ENCODE assay signal across 16 mouse cellular contexts in the genomic region with DNA sequence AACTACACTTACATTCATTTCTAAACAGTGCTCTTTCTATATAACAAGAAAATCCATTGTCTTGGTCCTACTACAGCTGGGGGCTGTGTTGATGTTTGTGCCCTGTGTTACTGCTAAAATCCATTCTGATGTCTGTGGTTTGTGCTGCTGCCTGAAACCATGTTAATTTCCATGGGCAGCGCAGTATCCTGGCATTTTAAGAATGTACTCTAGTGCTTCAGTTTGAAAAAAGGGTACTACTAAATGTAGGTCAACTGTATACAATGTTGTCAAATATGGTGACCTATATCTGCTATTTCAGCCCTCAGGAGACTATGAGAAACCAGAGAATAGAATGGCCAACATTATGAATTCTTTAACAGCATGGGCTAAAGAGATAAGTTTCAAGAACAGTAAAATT.
"Had no signal": no experiment of that assay in that cellular context is flagged by ENCODE, and none has a peak within 500 bp of the region (broad histone marks: within the 10 kb centered on the region; RNA-seq: fewer than 3 reads in every experiment).

No protein-coding gene starts in this region.

- DNase-seq: right cerebral cortex, adult 18-20 months; right cerebral cortex, postnatal 14 days; right cerebral cortex, postnatal 25 days; right cerebral cortex, postnatal 4 days; spleen, adult 18-20 months; thymus, adult 18-20 months; thymus, adult 2 months; thymus, postnatal 14 days; thymus, postnatal 25 days; thymus, postnatal 36 days; thymus, postnatal 4 days had no signal

- H3K4me3 ChIP-seq: neural tube, embryonic 12.5 days; neural tube, embryonic 13.5 days; neural tube, embryonic 15.5 days; stomach, embryonic 15.5 days had no signal

- H3K9me3 ChIP-seq: neural tube, embryonic 12.5 days; neural tube, embryonic 13.5 days; neural tube, embryonic 15.5 days; stomach, embryonic 15.5 days had no signal

- H3K9ac ChIP-seq: neural tube, embryonic 12.5 days; neural tube, embryonic 13.5 days; neural tube, embryonic 15.5 days; stomach, embryonic 15.5 days had no signal

- H3K27me3 ChIP-seq: neural tube, embryonic 12.5 days; neural tube, embryonic 13.5 days; neural tube, embryonic 15.5 days; stomach, embryonic 15.5 days had no signal

- H3K36me3 ChIP-seq: neural tube, embryonic 12.5 days; neural tube, embryonic 13.5 days; neural tube, embryonic 15.5 days; stomach, embryonic 15.5 days had no signal

- H3K4me2 ChIP-seq: neural tube, embryonic 12.5 days; neural tube, embryonic 13.5 days; neural tube, embryonic 15.5 days; stomach, embryonic 15.5 days had no signal

- H3K4me1 ChIP-seq: neural tube, embryonic 12.5 days; neural tube, embryonic 13.5 days; neural tube, embryonic 15.5 days; stomach, embryonic 15.5 days had no signal

- H3K27ac ChIP-seq: neural tube, embryonic 12.5 days; neural tube, embryonic 13.5 days; neural tube, embryonic 15.5 days; stomach, embryonic 15.5 days; stomach, postnatal 0 days had no signal
